Mouse (Mus musculus): ENCODE results near the gene F3. TPM values are rescaled to one million over a fixed set of nuclear protein-coding genes. Genes with fewer than 3 reads are reported as not detected.

Gene F3
- polyA plus RNA-seq, 1 experiment from 2014 or later = 0.94 TPM

- H3K9me3 ChIP-seq (replicated peaks; ENCODE audit: control insufficient read depth, low read length) = no peaks in the 10 kb centered on the region
- 50% methylated on average over 12 of the region's 12 CpGs for WGBS (ENCODE audit: insufficient replicate concordance)
- no peak overlapping the region for H3K4me3 ChIP-seq (ENCODE audit: low read depth, low read length)
- H3K36me3 ChIP-seq (ENCODE audit: control insufficient read depth, insufficient read depth) = no peaks in the 10 kb centered on the region
- no peak for ATAC-seq (ENCODE audit: low read depth)
- H3K4me2 ChIP-seq (ENCODE audit: low read depth, low read length) = no peak overlapping the region
- no peaks in the 10 kb centered on the region; the same call in 1 of the 2 replicates for H3K4me1 ChIP-seq (ENCODE audit: control insufficient read depth, low read depth, low read length)
- H3K27ac ChIP-seq (ENCODE audit: low read length) = no peak overlapping the region
- H3K27me3 ChIP-seq (ENCODE audit: control insufficient read depth, insufficient read depth, low read depth, low read length) = peaks cover 27% of the 10 kb centered on the region
- H3K9ac ChIP-seq (ENCODE audit: low read depth, low read length) = no peak overlapping the region
Observed at GRCm38 (mm10) chr3:121724553-121724952, 1.2 kb downstream of the F3 start.

GRCm38 (mm10) chr3:121725651-121726050 lies 2.3 kb downstream of the F3 start:
- Histone ChIP-seq H3K4me2 (ENCODE audit: low read depth, low read length) (no peak overlapping the region), H3K4me1 (ENCODE audit: control insufficient read depth, low read depth, low read length) (no peaks in the 10 kb centered on the region; the same call in 1 of the 2 replicates), H3K9me3 (replicated peaks; ENCODE audit: control insufficient read depth, low read length) (no peaks in the 10 kb centered on the region), H3K36me3 (ENCODE audit: control insufficient read depth, insufficient read depth) (no peaks in the 10 kb centered on the region), H3K9ac (ENCODE audit: low read depth, low read length) (no peak overlapping the region), H3K27me3 (ENCODE audit: control insufficient read depth, insufficient read depth, low read depth, low read length) (peaks cover 27% of the 10 kb centered on the region), H3K4me3 (ENCODE audit: low read depth, low read length) (no peak overlapping the region), H3K27ac (ENCODE audit: low read length) (no peak overlapping the region)
- ATAC-seq (ENCODE audit: low read depth) = no peak
- 82% methylated on average over 10 of the region's 10 CpGs for WGBS (ENCODE audit: insufficient replicate concordance)

- no peak overlapping the region for H3K4me2 ChIP-seq (ENCODE audit: low read depth, low read length)
- 36% methylated on average over 4 of the region's 4 CpGs for WGBS (ENCODE audit: insufficient replicate concordance)
Observed at GRCm38 (mm10) chr3:121729678-121730077, 6.3 kb downstream of the F3 start.

GRCm38 (mm10) chr3:121735542-121735941 lies 12.2 kb downstream of the F3 start:
- Histone ChIP-seq H3K9me3 (replicated peaks; ENCODE audit: control insufficient read depth, low read length) (no peaks in the 10 kb centered on the region), H3K9ac (ENCODE audit: low read depth, low read length) (no peak overlapping the region), H3K27me3 (ENCODE audit: control insufficient read depth, insufficient read depth, low read depth, low read length) (no peaks in the 10 kb centered on the region), H3K4me1 (ENCODE audit: control insufficient read depth, low read depth, low read length) (peaks cover 5% of the 10 kb centered on the region), H3K4me2 (ENCODE audit: low read depth, low read length) (no peak overlapping the region), H3K4me3 (ENCODE audit: low read depth, low read length) (no peak overlapping the region), H3K36me3 (ENCODE audit: control insufficient read depth, insufficient read depth) (no peaks in the 10 kb centered on the region), H3K27ac (ENCODE audit: low read length) (no peak overlapping the region)
- no peak for ATAC-seq (ENCODE audit: low read depth)
- WGBS (ENCODE audit: insufficient replicate concordance) = 70% methylated on average over 7 of the region's 7 CpGs

More at GRCm38 (mm10) chr3:121729678-121730077, 6.3 kb downstream of the F3 start:
- H3K27ac ChIP-seq (ENCODE audit: low read length) = no peak overlapping the region
- H3K4me3 ChIP-seq (ENCODE audit: low read depth, low read length) = no peak overlapping the region
- H3K9me3 ChIP-seq (replicated peaks; ENCODE audit: control insufficient read depth, low read length) = no peaks in the 10 kb centered on the region
- H3K27me3 ChIP-seq (ENCODE audit: control insufficient read depth, insufficient read depth, low read depth, low read length) = peaks cover 1% of the 10 kb centered on the region; the same call in 1 of the 2 replicates
- no peak overlapping the region for H3K9ac ChIP-seq (ENCODE audit: low read depth, low read length)
- no peaks in the 10 kb centered on the region for H3K4me1 ChIP-seq (ENCODE audit: control insufficient read depth, low read depth, low read length)
- no peaks in the 10 kb centered on the region for H3K36me3 ChIP-seq (ENCODE audit: control insufficient read depth, insufficient read depth)
- no peak for ATAC-seq (ENCODE audit: low read depth)

GRCm38 (mm10) chr3:121736025-121736744 lies 12.8 kb downstream of the F3 start:
- WGBS (ENCODE audit: insufficient replicate concordance) = 36% methylated on average over 18 of the region's 18 CpGs
- ATAC-seq (ENCODE audit: low read depth) = 0 out of 2 replicates have a peak, but pooled peaks have one; percentile 16
- Histone ChIP-seq H3K9ac (ENCODE audit: low read depth, low read length) (no peak overlapping the region), H3K4me1 (ENCODE audit: control insufficient read depth, low read depth, low read length) (peaks cover 5% of the 10 kb centered on the region), H3K9me3 (replicated peaks; ENCODE audit: control insufficient read depth, low read length) (no peaks in the 10 kb centered on the region), H3K36me3 (ENCODE audit: control insufficient read depth, insufficient read depth) (no peaks in the 10 kb centered on the region), H3K27me3 (ENCODE audit: control insufficient read depth, insufficient read depth, low read depth, low read length) (no peaks in the 10 kb centered on the region), H3K27ac (ENCODE audit: low read length) (no peak overlapping the region), H3K4me3 (ENCODE audit: low read depth, low read length) (no peak overlapping the region), H3K4me2 (ENCODE audit: low read depth, low read length) (no peak overlapping the region)

GRCm38 (mm10) chr3:121737453-121737852 lies 14.1 kb downstream of the F3 start:
- Histone ChIP-seq H3K36me3 (ENCODE audit: control insufficient read depth, insufficient read depth) (no peaks in the 10 kb centered on the region), H3K27me3 (ENCODE audit: control insufficient read depth, insufficient read depth, low read depth, low read length) (no peaks in the 10 kb centered on the region), H3K9ac (ENCODE audit: low read depth, low read length) (no peak overlapping the region), H3K27ac (ENCODE audit: low read length) (no peak overlapping the region), H3K4me1 (ENCODE audit: control insufficient read depth, low read depth, low read length) (peaks cover 5% of the 10 kb centered on the region), H3K9me3 (replicated peaks; ENCODE audit: control insufficient read depth, low read length) (no peaks in the 10 kb centered on the region), H3K4me2 (ENCODE audit: low read depth, low read length) (no peak overlapping the region), H3K4me3 (ENCODE audit: low read depth, low read length) (no peak overlapping the region)
- 42% methylated on average over 1 of the region's 1 CpGs for WGBS (ENCODE audit: insufficient replicate concordance)
- ATAC-seq (ENCODE audit: low read depth) = no peak

- H3K9me3 ChIP-seq (replicated peaks; ENCODE audit: control insufficient read depth, low read length) = no peaks in the 10 kb centered on the region
- peaks cover 5% of the 10 kb centered on the region for H3K4me1 ChIP-seq (ENCODE audit: control insufficient read depth, low read depth, low read length)
- no peak overlapping the region for H3K4me2 ChIP-seq (ENCODE audit: low read depth, low read length)
- H3K27ac ChIP-seq (ENCODE audit: low read length) = no peak overlapping the region
- no peak overlapping the region for H3K9ac ChIP-seq (ENCODE audit: low read depth, low read length)
- H3K36me3 ChIP-seq (ENCODE audit: control insufficient read depth, insufficient read depth) = no peaks in the 10 kb centered on the region
- H3K4me3 ChIP-seq (ENCODE audit: low read depth, low read length) = no peak overlapping the region
- 41% methylated on average over 2 of the region's 2 CpGs for WGBS (ENCODE audit: insufficient replicate concordance)
- H3K27me3 ChIP-seq (ENCODE audit: control insufficient read depth, insufficient read depth, low read depth, low read length) = no peaks in the 10 kb centered on the region
- ATAC-seq (ENCODE audit: low read depth) = no peak
Observed at GRCm38 (mm10) chr3:121737901-121738300, 14.6 kb downstream of the F3 start.

GRCm38 (mm10) chr3:121738742-121739342 lies 15.5 kb downstream of the F3 start:
- Histone ChIP-seq H3K36me3 (ENCODE audit: control insufficient read depth, insufficient read depth) (no peaks in the 10 kb centered on the region), H3K4me3 (ENCODE audit: low read depth, low read length) (no peak overlapping the region), H3K4me1 (ENCODE audit: control insufficient read depth, low read depth, low read length) (peaks cover 5% of the 10 kb centered on the region), H3K4me2 (ENCODE audit: low read depth, low read length) (no peak overlapping the region), H3K9ac (ENCODE audit: low read depth, low read length) (no peak overlapping the region), H3K27me3 (ENCODE audit: control insufficient read depth, insufficient read depth, low read depth, low read length) (no peaks in the 10 kb centered on the region), H3K27ac (ENCODE audit: low read length) (no peak overlapping the region), H3K9me3 (replicated peaks; ENCODE audit: control insufficient read depth, low read length) (no peaks in the 10 kb centered on the region)
- 59% methylated on average over 9 of the region's 9 CpGs for WGBS (ENCODE audit: insufficient replicate concordance)
- ATAC-seq (ENCODE audit: low read depth) = peak; percentile 55

- peaks cover 5% of the 10 kb centered on the region for H3K4me1 ChIP-seq (ENCODE audit: control insufficient read depth, low read depth, low read length)
- H3K27me3 ChIP-seq (ENCODE audit: control insufficient read depth, insufficient read depth, low read depth, low read length) = no peaks in the 10 kb centered on the region
- no peak for ATAC-seq (ENCODE audit: low read depth)
- H3K27ac ChIP-seq (ENCODE audit: low read length) = no peak overlapping the region
- WGBS (ENCODE audit: insufficient replicate concordance) = 19% methylated on average over 17 of the region's 17 CpGs
- H3K36me3 ChIP-seq (ENCODE audit: control insufficient read depth, insufficient read depth) = no peaks in the 10 kb centered on the region
- H3K4me2 ChIP-seq (ENCODE audit: low read depth, low read length) = no peak overlapping the region
- no peaks in the 10 kb centered on the region for H3K9me3 ChIP-seq (replicated peaks; ENCODE audit: control insufficient read depth, low read length)
- no peak overlapping the region for H3K4me3 ChIP-seq (ENCODE audit: low read depth, low read length)
- H3K9ac ChIP-seq (ENCODE audit: low read depth, low read length) = no peak overlapping the region
Observed at GRCm38 (mm10) chr3:121739489-121740213, 16.3 kb downstream of the F3 start.
